Comparison of ENCODE assay signal across 9 mouse cellular contexts in the genomic region with DNA sequence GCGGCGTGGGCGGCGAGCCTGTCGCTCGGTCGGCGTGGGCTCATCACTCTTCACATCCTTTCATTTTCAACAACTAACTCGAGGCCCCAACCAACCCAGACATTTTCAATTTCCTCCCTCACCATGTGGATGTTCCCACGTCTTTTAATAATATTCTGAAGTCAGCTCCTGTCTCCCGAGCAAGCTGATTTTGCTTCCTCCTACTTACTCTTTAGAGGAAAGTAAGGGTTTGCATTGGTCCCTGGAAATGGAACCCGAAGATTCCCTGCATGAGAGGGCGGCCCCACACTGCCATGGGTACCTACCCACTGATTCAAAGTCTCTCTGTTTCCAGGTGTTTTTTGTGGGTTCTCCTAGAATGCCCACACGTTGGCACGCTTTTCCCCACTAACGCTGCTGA.
A peak's percentile ranks its signal among the peaks of the same experiment; 100 is the strongest.
DNase-seq lines count a peak whose midpoint lies in the region; ATAC-seq lines count a peak whose summit lies in the region.
"Had no signal": no experiment of that assay in that cellular context is flagged by ENCODE, and none has a peak within 500 bp of the region (broad histone marks: within the 10 kb centered on the region; RNA-seq: fewer than 3 reads in every experiment).

No protein-coding gene starts in this region.

- no peaks in the 10 kb centered on the region for H3K27me3 ChIP-seq in kidney, embryonic 16.5 days (ENCODE audit: insufficient read depth, low read length)
- peaks cover 9% of the 10 kb centered on the region for H3K27me3 ChIP-seq in embryonic facial prominence, embryonic 10.5 days (replicated peaks; ENCODE audit: low read depth, poor library complexity, severe bottlenecking)
- no peaks in the 10 kb centered on the region for H3K27me3 ChIP-seq in forebrain, embryonic 15.5 days
- no peaks in the 10 kb centered on the region for H3K27me3 ChIP-seq in neural tube, embryonic 13.5 days

- 69% methylated on average over 16 of the region's 16 CpGs for WGBS in kidney, embryonic 16.5 days
- WGBS in embryonic facial prominence, embryonic 10.5 days: 82% methylated on average over 16 of the region's 16 CpGs
- whole genome bisulfite sequencing in forebrain, embryonic 15.5 days: 70% methylated on average over 16 of the region's 16 CpGs
- 80% methylated on average over 16 of the region's 16 CpGs for WGBS in neural tube, embryonic 13.5 days

- 0 out of 2 replicates have a peak overlapping the region, but pooled peaks have one; percentile 38 for H3K9ac ChIP-seq in kidney, embryonic 16.5 days (replicated peaks; ENCODE audit: low read length)
- H3K9ac ChIP-seq in forebrain, embryonic 15.5 days (replicated peaks): peak overlapping the region; percentile 27; the same call in 1 of the 2 replicates
- H3K9ac ChIP-seq in neural tube, embryonic 13.5 days: 0 out of 2 replicates have a peak overlapping the region, but pooled peaks have one; percentile 27

- no peak for DNase-seq in kidney, adult 9 months
- DNase-seq in embryonic facial prominence, embryonic 10.5 days (ENCODE audit: low spot score): no peak
- DNase-seq in embryo, embryonic 9.5 days (ENCODE audit: extremely low spot score): no peak
- no peak for DNase-seq in adrenal gland, postnatal 14 days
- no peak for DNase-seq in thymus, postnatal 36 days
- DNase-seq: lung, adult 2 months had no signal

- H3K27ac ChIP-seq in kidney, embryonic 16.5 days (ENCODE audit: low read length): no peak overlapping the region
- H3K27ac ChIP-seq in embryonic facial prominence, embryonic 10.5 days (replicated peaks): peak overlapping the region; percentile 75
- H3K27ac ChIP-seq in forebrain, embryonic 15.5 days (replicated peaks): peak overlapping the region; percentile 53
- peak overlapping the region; percentile 77 for H3K27ac ChIP-seq in neural tube, embryonic 13.5 days (replicated peaks)

- H3K36me3 ChIP-seq in kidney, embryonic 16.5 days (ENCODE audit: insufficient read depth, low read length): no peaks in the 10 kb centered on the region
- H3K36me3 ChIP-seq in embryonic facial prominence, embryonic 10.5 days (replicated peaks): no peaks in the 10 kb centered on the region
- no peaks in the 10 kb centered on the region for H3K36me3 ChIP-seq in forebrain, embryonic 15.5 days
- H3K36me3 ChIP-seq in neural tube, embryonic 13.5 days: no peaks in the 10 kb centered on the region

- peak overlapping the region; percentile 44 for H3K4me2 ChIP-seq in kidney, embryonic 16.5 days (replicated peaks; ENCODE audit: low read depth, low read length)
- peak overlapping the region; percentile 29 for H3K4me2 ChIP-seq in forebrain, embryonic 15.5 days (replicated peaks)
- H3K4me2 ChIP-seq in neural tube, embryonic 13.5 days: peak overlapping the region; percentile 24; the same call in 1 of the 2 replicates

- H3K4me1 ChIP-seq in kidney, embryonic 16.5 days (ENCODE audit: insufficient read depth, low read length): peaks cover 37% of the 10 kb centered on the region
- H3K4me1 ChIP-seq in embryonic facial prominence, embryonic 10.5 days: peaks cover 67% of the 10 kb centered on the region
- peaks cover 34% of the 10 kb centered on the region for H3K4me1 ChIP-seq in forebrain, embryonic 15.5 days
- H3K4me1 ChIP-seq in neural tube, embryonic 13.5 days (replicated peaks): peaks cover 46% of the 10 kb centered on the region

- no peaks in the 10 kb centered on the region for H3K9me3 ChIP-seq in kidney, embryonic 16.5 days (ENCODE audit: low read length)
- no peaks in the 10 kb centered on the region for H3K9me3 ChIP-seq in embryonic facial prominence, embryonic 10.5 days
- H3K9me3 ChIP-seq in forebrain, embryonic 15.5 days: no peaks in the 10 kb centered on the region
- H3K9me3 ChIP-seq in neural tube, embryonic 13.5 days: no peaks in the 10 kb centered on the region

- ATAC-seq in kidney, embryonic 16.5 days (ENCODE audit: low FRiP score, low TSS enrichment): no peak
- ATAC-seq in forebrain, embryonic 15.5 days (replicated peaks): no peak
- no peak for ATAC-seq in neural tube, embryonic 13.5 days (ENCODE audit: low read depth)

- H3K4me3 ChIP-seq in kidney, embryonic 16.5 days (ENCODE audit: low read length): peak overlapping the region; percentile 17; the same call in 1 of the 2 replicates
- no peak overlapping the region for H3K4me3 ChIP-seq in embryonic facial prominence, embryonic 10.5 days
- no peak overlapping the region for H3K4me3 ChIP-seq in forebrain, embryonic 15.5 days
- H3K4me3 ChIP-seq in neural tube, embryonic 13.5 days: no peak overlapping the region
